Mouse (Mus musculus) brain, adult 2 months (tissue): ENCODE measurements around the gene Dimt1.
A peak's percentile ranks its signal among the peaks of the same experiment; 100 is the strongest.
"Not testable (repeated sequence)": the region's sequence is repeated elsewhere in the genome, so short reads cannot be mapped to it uniquely, and the experiment has no call there.

Experiments used
- DNase-seq: peaks from one replicate; pipeline ENCODE4 v3.0.0; 2011; ENCODE audit warnings: low read depth, low spot score

Gene Dimt1

DNA sequence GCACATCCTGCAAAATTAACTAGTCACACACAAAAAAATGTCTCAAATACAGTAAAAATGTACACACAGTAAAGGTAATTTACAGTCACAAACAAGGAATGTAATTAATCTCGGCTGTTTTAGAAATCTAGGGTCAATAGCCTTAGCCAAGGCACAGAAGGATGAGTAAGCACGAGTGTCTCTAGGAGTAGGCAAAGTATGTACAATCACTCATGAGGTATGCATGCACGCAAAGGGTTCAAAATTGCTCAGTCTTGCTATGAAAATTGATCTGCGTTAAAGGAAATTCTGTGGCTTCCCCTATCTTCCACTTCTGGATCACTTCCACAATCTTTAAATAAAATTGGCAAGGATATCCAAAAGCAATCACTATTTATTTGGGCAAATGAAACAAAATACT, 14.6 kb downstream of the Dimt1 start:
- no peak for DNase-seq

DNA sequence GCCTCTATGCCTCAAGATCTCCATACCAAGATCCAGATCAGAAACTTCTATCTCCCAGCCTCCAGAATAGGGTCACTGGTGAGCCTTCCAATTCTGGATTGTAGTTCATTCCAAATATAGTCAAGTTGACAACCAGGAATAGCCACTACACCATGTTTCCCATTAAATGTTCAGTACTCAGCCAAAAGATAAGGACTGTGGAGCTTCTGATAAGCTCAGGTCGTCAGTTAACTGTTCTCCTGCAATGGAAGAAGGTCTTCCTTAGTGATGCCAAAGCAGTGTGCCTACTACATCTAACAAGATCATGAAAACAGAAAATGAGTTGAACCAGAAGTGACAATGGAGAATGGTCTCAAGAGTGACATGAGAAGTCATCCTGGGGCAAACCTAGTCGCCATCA, 50.0 kb downstream of the Dimt1 start:
- no peak for DNase-seq

- not testable (repeated sequence) for DNase-seq
Observed at GRCm38 (mm10) chr13:106997557-106997956, 50.6 kb downstream of the Dimt1 start.

GRCm38 (mm10) chr13:106998026-106998425, 51.1 kb downstream of the Dimt1 start:
- peak; percentile 69 for DNase-seq

DNA sequence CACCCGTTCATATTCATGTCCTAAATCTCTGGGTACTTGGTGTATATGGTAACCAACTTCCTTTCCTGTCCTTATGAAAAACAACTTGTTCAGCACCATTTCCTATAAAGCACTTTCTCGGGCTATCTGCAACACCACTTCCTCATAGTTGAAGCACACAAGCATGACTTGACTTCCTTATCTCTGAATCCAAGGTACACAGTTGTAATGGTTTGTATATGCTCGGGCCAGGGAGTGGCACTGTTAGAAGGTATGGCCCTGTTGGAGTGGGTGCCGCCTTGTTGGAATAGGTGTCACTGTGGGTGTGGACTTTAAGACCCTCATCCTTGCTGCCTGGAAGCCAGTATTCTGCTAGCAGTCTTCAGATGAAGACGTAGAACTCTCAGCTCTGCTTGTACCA, 51.7 kb downstream of the Dimt1 start:
- no peak for DNase-seq

DNA sequence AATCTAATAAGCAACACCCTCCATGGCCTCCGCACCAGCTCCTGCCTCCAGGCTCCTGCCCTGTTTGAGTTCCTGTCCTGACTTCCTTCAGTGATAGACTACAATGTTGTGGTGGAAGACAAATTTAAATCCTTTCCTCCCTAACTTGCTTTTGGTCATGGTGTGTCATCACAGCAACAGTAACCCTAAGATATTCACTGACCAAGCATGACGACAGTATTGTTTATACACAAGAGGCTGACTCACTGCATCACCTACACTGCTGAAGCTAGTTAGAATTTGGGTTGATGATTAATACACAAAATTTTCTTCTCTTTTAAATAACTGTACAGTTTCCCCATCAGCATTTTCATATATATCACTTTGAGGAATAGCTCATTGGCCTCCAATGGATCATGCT, 56.3 kb downstream of the Dimt1 start:
- no peak for DNase-seq

- no peak for DNase-seq
Observed at GRCm38 (mm10) chr13:107008174-107008573, 61.2 kb downstream of the Dimt1 start.
